Mouse (Mus musculus) erythroid progenitor cell, adult 5-6 weeks (primary cell): ENCODE data around the gene Fam129b. TPM values are rescaled to one million over a fixed set of nuclear protein-coding genes. Genes with fewer than 3 reads are reported as not detected.

Experiments used
- ATAC-seq: replicated peaks from 2 replicates; pipeline ENCODE4 v1.8.0; 2016; ENCODE audit warnings: moderate number of reproducible peaks, mild to moderate bottlenecking, moderate TSS enrichment, inconsistent platforms; ENCODE audit not compliant: poor library complexity, low FRiP score, severe bottlenecking
- total RNA-seq, 2 experiments: library from RNA; stranded (forward) in 1 of 2; stranded (reverse) in 1 of 2; fragments of 150-400 nt in 1 of 2; fragments of 186-747, 209-891 nt in 1 of 2; gene quantifications; 2 replicates each; pipeline versions ENCODE4 v1.2.3 to v1.2.4; 2015 to 2017; ENCODE audit warnings: low replicate concordance in 2 of 2

Gene Fam129b
- total RNA-seq, 2 experiments from 2014 or later: 8.8 to 11.5 TPM

GRCm38 (mm10) chr2:32921235-32921634, 45.3 kb downstream of the Fam129b start:
- no peak for ATAC-seq

GRCm38 (mm10) chr2:32921801-32922380, 46.0 kb downstream of the Fam129b start:
- no peak for ATAC-seq

GRCm38 (mm10) chr2:32922564-32922963, 46.6 kb downstream of the Fam129b start:
- ATAC-seq: no peak

GRCm38 (mm10) chr2:32923551-32924250, 47.8 kb downstream of the Fam129b start:
- no peak for ATAC-seq

GRCm38 (mm10) chr2:32924306-32924844, 48.5 kb downstream of the Fam129b start:
- no peak for ATAC-seq

- no peak for ATAC-seq
These were observed 50.6 kb downstream of the Fam129b start for GRCm38 (mm10) chr2:32926330-32927075.

- no peak for ATAC-seq
These were observed 51.8 kb downstream of the Fam129b start for GRCm38 (mm10) chr2:32927624-32928234.

- no peak for ATAC-seq
These were observed 52.5 kb downstream of the Fam129b start for GRCm38 (mm10) chr2:32928235-32928946.

GRCm38 (mm10) chr2:32928947-32929829, 53.3 kb downstream of the Fam129b start:
- no peak for ATAC-seq

GRCm38 (mm10) chr2:32931730-32932129, 55.8 kb downstream of the Fam129b start:
- ATAC-seq: no peak

GRCm38 (mm10) chr2:32938741-32939140, 62.8 kb downstream of the Fam129b start:
- no peak for ATAC-seq

GRCm38 (mm10) chr2:32939418-32939817, 63.5 kb downstream of the Fam129b start:
- ATAC-seq: peak; percentile 57; the same call in 1 of the 2 replicates

GRCm38 (mm10) chr2:32940483-32940882, 64.6 kb downstream of the Fam129b start:
- ATAC-seq: no peak

- ATAC-seq: no peak
These were observed 71.5 kb downstream of the Fam129b start for GRCm38 (mm10) chr2:32947454-32947853.

- ATAC-seq: no peak
These were observed 78.7 kb downstream of the Fam129b start for GRCm38 (mm10) chr2:32954581-32954980.

- no peak for ATAC-seq
These were observed 81.4 kb downstream of the Fam129b start for GRCm38 (mm10) chr2:32957344-32957743.

GRCm38 (mm10) chr2:32960273-32960672, 84.4 kb downstream of the Fam129b start:
- ATAC-seq: no peak

GRCm38 (mm10) chr2:32961192-32961995, 85.5 kb downstream of the Fam129b start, which contains the start of the genes Rpl12 and Lrsam1:
TSS of gene Rpl12 (plus strand) at chr2:32961559.
TSS of gene Lrsam1 (minus strand) at chr2:32961614.
- peak; percentile 95 for ATAC-seq
